Mouse (Mus musculus) inflammation-experienced regulatory T-cells, adult 6 months (primary cell): ENCODE results near the gene Fam221a. TPM values are rescaled to one million over a fixed set of nuclear protein-coding genes. Genes with fewer than 3 reads are reported as not detected.
"Not testable (repeated sequence)": the region's sequence is repeated elsewhere in the genome, so short reads cannot be mapped to it uniquely, and the experiment has no call there.

Source experiments
- ATAC-seq: one replicate; pipeline ENCODE4 v1.8.0; 2017
- polyA plus RNA-seq, 3 experiments: library from polyadenylated mRNA; unstranded; fragments of 100-300 nt; shearing (Covaris generic); gene quantifications; one replicate each; pipeline ENCODE4 v1.2.1; 2017

Gene Fam221a
- polyA plus RNA-seq, 3 experiments from 2014 or later, result 4.0 to 5.4 (median 4.2) TPM

DNA sequence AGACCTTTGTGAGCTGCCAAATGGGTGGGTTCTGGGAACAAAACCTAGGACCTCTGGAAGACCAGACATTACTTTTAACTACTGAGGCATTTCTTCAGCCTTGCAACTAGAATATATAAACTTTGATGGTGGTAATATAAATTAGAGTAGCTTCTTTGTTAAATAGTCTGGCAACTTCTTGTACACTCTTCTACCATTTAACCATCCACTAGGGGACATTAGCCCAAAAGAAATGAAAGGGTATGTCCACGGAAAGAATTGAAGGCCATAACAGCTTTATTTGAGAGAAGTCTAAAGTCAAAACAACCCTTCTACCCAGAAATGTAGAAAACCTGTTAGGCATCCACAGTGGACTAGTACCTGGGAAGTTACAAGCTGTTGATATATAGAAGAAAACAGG lies 26.7 kb downstream of the Fam221a start:
- no peak for ATAC-seq

- no peak for ATAC-seq
Observed at GRCm38 (mm10) chr6:49395316-49395715, 27.8 kb downstream of the Fam221a start, which contains the start of gene Stk31. Gene Stk31 (plus strand): TSS chr6:49395604.

DNA sequence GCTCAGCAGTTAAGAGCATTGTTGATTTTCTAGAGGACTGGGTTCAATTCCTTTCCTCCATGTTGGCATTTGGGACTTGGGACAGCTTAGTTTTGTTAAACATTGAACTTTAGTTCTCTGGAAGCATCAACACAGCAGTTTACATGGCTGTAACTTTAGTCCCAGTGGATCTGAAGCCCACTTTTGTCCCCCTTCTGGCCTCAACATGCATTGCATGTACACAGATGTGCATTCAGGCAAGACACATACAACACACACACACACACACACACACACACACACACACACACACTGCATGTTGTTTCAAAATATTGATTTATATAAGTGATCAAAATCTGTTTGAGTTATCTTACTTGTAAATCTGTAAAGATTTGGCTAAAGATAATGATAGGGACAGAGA lies 29.9 kb downstream of the Fam221a start:
- peak; percentile 32 for ATAC-seq

- no peak for ATAC-seq
Observed at GRCm38 (mm10) chr6:49398365-49398764, 30.8 kb downstream of the Fam221a start.

- no peak for ATAC-seq
Observed at GRCm38 (mm10) chr6:49410830-49411229, 43.3 kb downstream of the Fam221a start.

GRCm38 (mm10) chr6:49412967-49413366 lies 45.4 kb downstream of the Fam221a start:
- ATAC-seq, result not testable (repeated sequence)

- ATAC-seq, result no peak
Observed at GRCm38 (mm10) chr6:49415971-49416370, 48.4 kb downstream of the Fam221a start.

- no peak for ATAC-seq
Observed at GRCm38 (mm10) chr6:49437306-49437705, 69.8 kb downstream of the Fam221a start.

Other genes with a start within 250 kb of the Fam221a start
- 1 to 10 TPM; 4.6 to 5.2 (median 5.1) TPM for gene Igf2bp3, start 152.8 kb upstream of the Fam221a start, polyA plus RNA-seq
- gene Tra2a, start 103.7 kb upstream of the Fam221a start, polyA plus RNA-seq, result 10 to 100 TPM; 30.2 to 49.2 (median 34.7) TPM
- gene Ccdc126, start 48.5 kb upstream of the Fam221a start, polyA plus RNA-seq, result 10 to 100 TPM in 2 of 3 experiments, 1 to 10 TPM in 1; 5.9 to 17.6 (median 15.4) TPM
- not detected for gene Stk31, start 27.9 kb downstream of the Fam221a start, polyA plus RNA-seq